Mouse (Mus musculus) MEL (cell line): ENCODE results near the gene Zscan20. TPM values are rescaled to one million over a fixed set of nuclear protein-coding genes. Genes with fewer than 3 reads are reported as not detected.

ENCODE experiments used
- DNase-seq: peaks from one replicate; pipeline ENCODE4 v3.0.0; 2011; ENCODE audit warnings: low read depth, low spot score
- H3K27ac ChIP-seq: 2 replicates; pipeline ENCODE4 v1.5.1; 2012; ENCODE audit warnings: low read depth, mild to moderate bottlenecking, control low read depth, low read length, moderate library complexity; ENCODE audit not compliant: control insufficient read depth
- H3K27me3 ChIP-seq, 2 experiments: fragments of 150-350 bp in 1 of 2; sonication (generic) in 1 of 2; 2 replicates each; pipeline ENCODE4 v1.6.1; 2012; ENCODE audit warnings: low read length in 2 of 2, mild to moderate bottlenecking in 2 of 2, improper control_type of control experiment in 1 of 2, moderate library complexity in 1 of 2; ENCODE audit not compliant: insufficient read depth in 2 of 2, control insufficient read depth in 1 of 2
- H3K36me3 ChIP-seq, 2 experiments: 2 replicates each; pipeline ENCODE4 v1.6.1; 2012 to 2014; ENCODE audit warnings: low read length in 2 of 2, improper control_type of control experiment in 1 of 2, inconsistent platforms in 1 of 2, mild to moderate bottlenecking in 1 of 2; ENCODE audit not compliant: insufficient read depth in 2 of 2, control insufficient read depth in 1 of 2
- H3K4me1 ChIP-seq, 2 experiments: fragments of 150-350 bp in 1 of 2; sonication (generic) in 1 of 2; 2 replicates each; pipeline ENCODE4 v1.6.1; 2012; ENCODE audit warnings: low read length in 2 of 2, improper control_type of control experiment in 1 of 2, mild to moderate bottlenecking in 1 of 2; ENCODE audit not compliant: insufficient read depth in 2 of 2, control insufficient read depth in 1 of 2
- H3K4me3 ChIP-seq, 2 experiments: fragments of 150-350 bp in 1 of 2; sonication (generic) in 1 of 2; 2 replicates each; pipeline ENCODE4 v1.5.1; 2012; ENCODE audit warnings: low read depth in 2 of 2, low read length in 2 of 2, mild to moderate bottlenecking in 2 of 2, moderate library complexity in 2 of 2, control low read depth in 1 of 2, improper control_type of control experiment in 1 of 2; ENCODE audit not compliant: control insufficient read depth in 1 of 2, insufficient read depth in 1 of 2
- H3K79me2 ChIP-seq: 2 replicates; pipeline ENCODE4 v1.6.1; 2012; ENCODE audit warnings: mild to moderate bottlenecking, low read length, moderate library complexity; ENCODE audit not compliant: control insufficient read depth, poor library complexity, insufficient read depth
- H3K9ac ChIP-seq: 2 replicates; pipeline ENCODE4 v1.6.1; 2012; ENCODE audit warnings: low read depth, mild to moderate bottlenecking, control low read depth, low read length, moderate library complexity; ENCODE audit not compliant: control insufficient read depth, poor library complexity, severe bottlenecking
- H3K9me3 ChIP-seq: fragments of 150-350 bp; sonication (generic); replicated peaks from 2 replicates; pipeline ENCODE4 v1.6.1; 2012; ENCODE audit warnings: mild to moderate bottlenecking, low read length, improper control_type of control experiment, moderate library complexity; ENCODE audit not compliant: insufficient read depth
- E2F4 ChIP-seq: IDR thresholded peaks from 2 replicates; pipeline ENCODE4 v1.6.1; 2011; ENCODE audit warnings: low read depth, low read length, improper control_type of control experiment, borderline replicate concordance
- EP300 ChIP-seq, 2 experiments: IDR thresholded peaks; 2 replicates each; pipeline ENCODE4 v1.6.1; 2011; ENCODE audit warnings: improper control_type of control experiment in 2 of 2, low read length in 2 of 2, low read depth in 1 of 2, mild to moderate bottlenecking in 1 of 2
- GABPA ChIP-seq: IDR thresholded peaks from 2 replicates; pipeline ENCODE4 v1.6.1; 2012; ENCODE audit warnings: low read depth, mild to moderate bottlenecking, inconsistent platforms, low read length, improper control_type of control experiment, moderate library complexity
- KAT2A ChIP-seq: conservative IDR thresholded peaks from 2 replicates; pipeline ENCODE4 v1.6.1; 2012; ENCODE audit warnings: low read depth, low read length, improper control_type of control experiment, inconsistent platforms
- MAFK ChIP-seq: IDR thresholded peaks from 2 replicates; pipeline ENCODE4 v1.6.1; 2011; ENCODE audit warnings: low read depth, mild to moderate bottlenecking, low read length, improper control_type of control experiment, borderline replicate concordance
- MAX ChIP-seq: IDR thresholded peaks from 2 replicates; pipeline ENCODE4 v1.6.1; 2011; ENCODE audit warnings: low read length, improper control_type of control experiment
- MAZ ChIP-seq: IDR thresholded peaks from 2 replicates; pipeline ENCODE4 v1.6.1; 2012; ENCODE audit warnings: low read depth, mild to moderate bottlenecking, inconsistent platforms, low read length, improper control_type of control experiment
- MEF2A ChIP-seq: IDR thresholded peaks from 2 replicates; pipeline ENCODE4 v1.6.1; 2014; ENCODE audit warnings: low read depth, mild to moderate bottlenecking, inconsistent platforms, low read length, improper control_type of control experiment; ENCODE audit not compliant: poor library complexity, insufficient replicate concordance, severe bottlenecking; ENCODE audit errors: extremely low read depth
- MYB ChIP-seq: IDR thresholded peaks from 2 replicates; pipeline ENCODE4 v1.6.1; 2011; ENCODE audit warnings: mild to moderate bottlenecking, low read depth, low read length, improper control_type of control experiment
- MYC ChIP-seq: IDR thresholded peaks from 2 replicates; pipeline ENCODE4 v1.6.1; 2011; ENCODE audit warnings: low read depth, mild to moderate bottlenecking, low read length, improper control_type of control experiment, moderate library complexity
- NELFE ChIP-seq: IDR thresholded peaks from 2 replicates; pipeline ENCODE4 v1.6.1; 2011; ENCODE audit warnings: low read depth, low read length, improper control_type of control experiment
- NRF1 ChIP-seq: IDR thresholded peaks from 2 replicates; pipeline ENCODE4 v1.6.1; 2014; ENCODE audit warnings: low read depth, mild to moderate bottlenecking, inconsistent platforms, low read length, improper control_type of control experiment, moderate library complexity; ENCODE audit not compliant: poor library complexity, insufficient read depth, severe bottlenecking
- POLR2A ChIP-seq, 2 experiments: IDR thresholded peaks; 2 replicates each; pipeline ENCODE4 v1.6.1; 2011 to 2012; ENCODE audit warnings: low read length in 2 of 2, mild to moderate bottlenecking in 2 of 2, control low read depth in 1 of 2, improper control_type of control experiment in 1 of 2, low read depth in 1 of 2, moderate library complexity in 1 of 2; ENCODE audit not compliant: control insufficient read depth in 1 of 2, insufficient read depth in 1 of 2, poor library complexity in 1 of 2
- POLR2AphosphoS2 ChIP-seq: IDR thresholded peaks from 2 replicates; pipeline ENCODE4 v1.6.1; 2011; ENCODE audit warnings: low read length, improper control_type of control experiment
- POLR2AphosphoS5 ChIP-seq: IDR thresholded peaks from 2 replicates; pipeline ENCODE4 v1.6.1; 2012; ENCODE audit warnings: low read depth, borderline replicate concordance, mild to moderate bottlenecking, inconsistent platforms, low read length, moderate library complexity, mixed read lengths
- RCOR1 ChIP-seq: IDR thresholded peaks from 2 replicates; pipeline ENCODE4 v1.6.1; 2012; ENCODE audit warnings: low read depth, mild to moderate bottlenecking, inconsistent platforms, low read length, improper control_type of control experiment
- SIN3A ChIP-seq: IDR thresholded peaks from 2 replicates; pipeline ENCODE4 v1.6.1; 2012; ENCODE audit warnings: low read length, improper control_type of control experiment, inconsistent platforms
- TAL1 ChIP-seq: IDR thresholded peaks from 2 replicates; pipeline ENCODE4 v1.6.1; 2012; ENCODE audit warnings: mild to moderate bottlenecking, inconsistent platforms, low read length, moderate library complexity, mixed read lengths
- TCF12 ChIP-seq: IDR thresholded peaks from 2 replicates; pipeline ENCODE4 v1.6.1; 2014; ENCODE audit warnings: low read depth, mild to moderate bottlenecking, inconsistent platforms, low read length, improper control_type of control experiment, moderate library complexity
- UBTF ChIP-seq: IDR thresholded peaks from 2 replicates; pipeline ENCODE4 v1.6.1; 2012; ENCODE audit warnings: low read depth, mild to moderate bottlenecking, inconsistent platforms, low read length, improper control_type of control experiment, moderate library complexity, borderline replicate concordance; ENCODE audit not compliant: insufficient read depth
- USF1 ChIP-seq: IDR thresholded peaks from 2 replicates; pipeline ENCODE4 v1.6.1; 2014; ENCODE audit warnings: low read depth, mild to moderate bottlenecking, inconsistent platforms, low read length, improper control_type of control experiment, moderate library complexity
- USF2 ChIP-seq, 2 experiments: IDR thresholded peaks; 2 replicates each; pipeline ENCODE4 v1.6.1; 2011 to 2012; ENCODE audit warnings: improper control_type of control experiment in 2 of 2, low read length in 2 of 2, borderline replicate concordance in 1 of 2, inconsistent platforms in 1 of 2, low read depth in 1 of 2, mild to moderate bottlenecking in 1 of 2; ENCODE audit not compliant: insufficient read depth in 1 of 2
- ZC3H11A ChIP-seq: IDR thresholded peaks from 2 replicates; pipeline ENCODE4 v1.6.1; 2012; ENCODE audit warnings: low read depth, mild to moderate bottlenecking, inconsistent platforms, low read length, improper control_type of control experiment
- ZMIZ1 ChIP-seq: IDR thresholded peaks from 2 replicates; pipeline ENCODE4 v1.6.1; 2012; ENCODE audit warnings: low read depth, mild to moderate bottlenecking, inconsistent platforms, low read length, improper control_type of control experiment, moderate library complexity
- ZNF384 ChIP-seq: IDR thresholded peaks from 2 replicates; pipeline ENCODE4 v1.6.1; 2012; ENCODE audit warnings: low read depth, mild to moderate bottlenecking, inconsistent platforms, low read length, improper control_type of control experiment
- polyA plus RNA-seq, 2 experiments: library from polyadenylated mRNA; stranded (reverse) in 1 of 2; unstranded in 1 of 2; fragments of >175 nt in 1 of 2; fragments of >200 nt in 1 of 2; gene quantifications; 2 replicates each; pipeline versions ENCODE4 v1.2.1 to v1.2.4; 2012; ENCODE audit warnings: low replicate concordance in 2 of 2, low read depth in 1 of 2; ENCODE audit not compliant: insufficient read length in 2 of 2, insufficient read depth in 1 of 2, missing spikeins in 1 of 2
- total RNA-seq: library from RNA; depleted of rRNA; stranded (reverse); fragments of 300-350 nt; gene quantifications from 2 replicates; pipeline ENCODE4 v1.2.3, GENCODE M21; 2012

The Zscan20 gene
- total and polyA plus RNA-seq, 3 experiments: 4.3 to 5.6 TPM; not detected in 1

- no peak overlapping the region for H3K27ac ChIP-seq
- no peak for TF ChIP-seq ZMIZ1
- TF ChIP-seq TCF12: no peak
- no peak for TF ChIP-seq SIN3A
- TF ChIP-seq E2F4: no peak
- no peak for TF ChIP-seq RCOR1
- no peak for TF ChIP-seq POLR2AphosphoS5
- TF ChIP-seq POLR2AphosphoS2: no peak
- no peak for TF ChIP-seq ZC3H11A
- no peak for TF ChIP-seq KAT2A
- no peak for TF ChIP-seq GABPA
- no peak for TF ChIP-seq ZNF384
- TF ChIP-seq MAZ: no peak
- no peak for TF ChIP-seq MAX
- no peak for TF ChIP-seq NELFE
- TF ChIP-seq NRF1: no peak
- TF ChIP-seq UBTF: no peak
- TF ChIP-seq MYC: no peak
- TF ChIP-seq USF1: no peak
These were observed 45.5 kb upstream of the Zscan20 start for GRCm38 (mm10) chr4:128655446-128655845.

GRCm38 (mm10) chr4:128654505-128655381, 44.8 kb upstream of the Zscan20 start, which contains the start of gene Phc2:
Gene Phc2, plus strand, starts transcription at chr4:128654702.
- TF ChIP-seq SIN3A (no peak), USF2 (IDR thresholded peaks at IDR 0.05; ENCODE audit: borderline replicate concordance in 1 of 2, insufficient read depth in 1 of 2, low read depth in 1 of 2, low read length in 2 of 2) (no peak), ZMIZ1 (no peak), RCOR1 (no peak), KAT2A (no peak), NRF1 (no peak), POLR2A (IDR thresholded peaks at IDR 0.05; ENCODE audit: control insufficient read depth in 1 of 2, insufficient read depth in 1 of 2, low read depth in 1 of 2, low read length in 2 of 2, poor library complexity in 1 of 2) (no peak), MAFK (no peak), POLR2AphosphoS2 (no peak), MEF2A (no peak), UBTF (no peak), USF1 (no peak), NELFE (no peak), TAL1 (no peak), MYB (no peak), EP300 (IDR thresholded peaks at IDR 0.05; ENCODE audit: low read depth in 1 of 2, low read length in 2 of 2) (no peak), E2F4 (no peak)
- TF ChIP-seq, all 39 proteins: peak for 0
- no peaks in the 10 kb centered on the region for H3K79me2 ChIP-seq
- H3K36me3 ChIP-seq: no peaks in the 10 kb centered on the region
- no peaks in the 10 kb centered on the region for H3K4me1 ChIP-seq
- no peak within 1 kb of the TSS for H3K9ac ChIP-seq
- H3K27me3 ChIP-seq: no peaks in the 10 kb centered on the region; a peak in 1 of 4 replicates
- H3K27ac ChIP-seq: no peak within 1 kb of the TSS
- no peak within 1 kb of the TSS for H3K4me3 ChIP-seq
- DNase-seq: no peak
- H3K9me3 ChIP-seq: no peaks in the 10 kb centered on the region

More at GRCm38 (mm10) chr4:128655446-128655845, 45.5 kb upstream of the Zscan20 start:
- H3K9me3 ChIP-seq: no peaks in the 10 kb centered on the region
- no peaks in the 10 kb centered on the region for H3K4me1 ChIP-seq
- H3K9ac ChIP-seq: no peak overlapping the region
- DNase-seq: no peak
- H3K79me2 ChIP-seq: no peaks in the 10 kb centered on the region
- no peak overlapping the region for H3K4me3 ChIP-seq
- H3K36me3 ChIP-seq: no peaks in the 10 kb centered on the region
- H3K27me3 ChIP-seq: no peaks in the 10 kb centered on the region; a peak in 1 of 4 replicates
